Mouse (Mus musculus) central nervous system, embryonic 14 days (tissue): ENCODE measurements around the gene Olfr620. TPM values are rescaled to one million over a fixed set of nuclear protein-coding genes. Genes with fewer than 3 reads are reported as not detected.

Experiments
- polyA plus RNA-seq: library from polyadenylated mRNA; depleted of rRNA; stranded (reverse); fragments of >200 nt; gene quantifications from 2 replicates; pipeline ENCODE4 v1.2.3, GENCODE M21; 2012; rRNA removed

Gene Olfr620
- not detected in 2 replicates for polyA plus RNA-seq

DNA sequence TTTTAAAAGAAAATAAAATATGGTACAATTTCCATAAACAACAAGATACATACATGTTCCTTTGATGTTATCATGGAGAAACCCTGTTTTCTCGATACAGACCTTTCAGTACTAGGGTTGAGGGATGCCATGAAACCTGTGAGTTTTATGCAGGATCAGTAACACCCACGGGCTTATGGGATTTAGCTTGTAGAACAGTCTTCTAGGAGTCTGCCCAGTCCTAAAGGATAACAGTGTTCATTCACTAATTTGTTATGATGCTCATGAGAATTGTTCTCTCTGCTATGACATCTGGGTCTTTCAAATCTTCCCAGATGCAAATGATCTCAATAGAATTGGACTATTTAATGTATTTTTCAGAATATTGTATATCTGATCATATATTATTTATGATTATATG is at the start of gene Olfr620:
Gene Olfr620, minus strand, starts transcription at position 101 of the 400 bp plus-strand sequence.

DNA sequence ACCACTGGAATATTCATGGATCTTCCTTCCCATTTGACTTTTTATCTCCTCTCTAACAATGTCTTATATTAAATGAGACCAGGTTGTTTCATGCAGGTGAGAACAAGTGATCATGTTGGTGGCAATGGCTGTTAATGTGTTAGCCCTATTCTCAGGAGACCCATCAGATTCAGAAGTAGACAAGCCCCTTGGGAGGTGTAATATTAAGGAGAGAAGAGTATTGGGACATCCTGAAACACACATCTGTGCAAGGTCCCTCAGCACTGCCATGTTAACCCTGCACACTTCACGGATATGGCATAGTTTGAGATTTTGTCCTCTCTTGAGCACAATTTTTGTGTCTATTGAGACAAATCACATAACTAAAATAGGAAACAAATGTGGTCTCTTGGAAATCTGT is 30.3 kb upstream of the Olfr620 start, which contains the start of gene Olfr622:
Gene Olfr622, minus strand, starts transcription at position 101 of the 400 bp plus-strand sequence.

DNA sequence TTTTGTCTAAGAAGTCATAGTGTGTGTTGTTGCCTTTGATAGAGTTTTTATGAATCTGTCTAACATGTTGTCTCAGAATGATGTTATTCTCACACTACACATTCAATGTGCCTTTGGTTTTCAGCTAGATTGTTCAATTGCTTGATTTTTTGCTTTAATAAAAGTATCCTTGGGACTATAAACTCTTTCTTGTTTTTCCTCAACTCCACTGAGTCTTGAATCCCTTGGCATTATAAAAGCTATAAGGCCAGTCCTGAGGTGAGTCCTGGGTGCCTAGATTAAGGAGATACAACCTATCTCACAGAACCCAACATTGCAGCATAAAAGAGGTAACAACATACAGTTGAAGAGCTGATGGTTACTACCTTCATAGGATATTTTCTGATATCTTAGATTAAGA is 12.1 kb downstream of the Olfr620 start, which contains the start of gene Olfr619:
Gene Olfr619, plus strand, starts transcription at position 301 of the 400 bp plus-strand sequence.

DNA sequence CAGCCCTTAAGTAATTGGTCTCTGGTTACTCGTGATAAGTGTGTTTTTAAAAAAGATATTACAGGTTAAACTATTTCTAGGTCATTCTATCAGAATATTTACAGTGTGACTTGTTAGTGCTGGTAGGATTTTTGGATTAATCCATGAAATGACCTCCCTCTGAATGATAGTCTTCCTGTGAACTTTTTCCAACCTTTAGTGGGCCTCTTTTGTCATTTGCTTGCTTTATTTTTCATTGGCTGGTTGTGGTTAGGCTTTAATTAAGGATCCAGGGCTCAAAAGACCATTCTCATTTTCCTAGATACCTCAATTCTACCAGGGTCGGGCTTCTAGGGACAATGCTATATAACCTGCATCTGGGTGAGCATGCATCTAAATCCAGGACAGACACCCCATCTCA is 22.5 kb downstream of the Olfr620 start, which contains the start of gene Olfr618:
Gene Olfr618, plus strand, starts transcription at position 301 of the 400 bp plus-strand sequence.

DNA sequence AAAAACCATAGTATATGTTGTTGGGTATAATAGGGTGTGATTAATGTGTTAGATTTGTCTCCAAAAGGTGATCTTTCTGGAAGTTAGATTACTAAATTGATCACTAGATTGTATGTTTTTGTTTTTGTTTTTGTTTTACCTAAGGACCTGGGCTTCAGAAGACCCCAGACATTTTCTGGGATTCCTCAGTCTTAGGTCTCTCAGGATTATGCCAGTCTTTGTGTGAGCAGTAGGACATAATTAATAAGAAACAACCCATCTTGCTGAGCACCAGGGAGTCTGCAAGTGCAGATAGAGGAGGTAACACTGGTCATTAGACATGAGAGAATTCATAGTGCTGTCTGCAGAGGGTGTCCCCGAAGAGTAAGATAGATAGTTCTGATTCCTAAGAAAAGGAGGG is 39.6 kb downstream of the Olfr620 start, which contains the start of gene Olfr617:
Gene Olfr617, plus strand, starts transcription at position 301 of the 400 bp plus-strand sequence.

DNA sequence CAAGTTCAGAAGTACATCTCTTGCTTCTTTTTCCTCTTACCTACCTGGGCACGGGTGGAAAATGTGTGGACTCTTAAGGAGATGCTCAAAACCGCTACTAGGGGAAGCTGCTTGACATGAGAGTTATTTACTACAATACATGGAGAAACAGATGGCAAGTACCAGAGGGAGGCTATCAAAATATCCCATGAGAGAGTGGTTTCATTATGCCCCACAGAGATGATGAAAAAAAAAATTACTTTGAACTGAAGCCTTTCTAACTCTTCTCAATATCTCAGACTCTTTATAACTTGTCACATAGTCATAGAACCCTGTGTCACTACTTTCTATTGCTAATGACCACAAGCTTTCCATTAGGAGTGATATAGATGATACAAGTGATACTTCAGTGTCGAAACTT is 43.3 kb downstream of the Olfr620 start, which contains the start of gene Olfr616:
Gene Olfr616, minus strand, starts transcription at position 101 of the 400 bp plus-strand sequence.

DNA sequence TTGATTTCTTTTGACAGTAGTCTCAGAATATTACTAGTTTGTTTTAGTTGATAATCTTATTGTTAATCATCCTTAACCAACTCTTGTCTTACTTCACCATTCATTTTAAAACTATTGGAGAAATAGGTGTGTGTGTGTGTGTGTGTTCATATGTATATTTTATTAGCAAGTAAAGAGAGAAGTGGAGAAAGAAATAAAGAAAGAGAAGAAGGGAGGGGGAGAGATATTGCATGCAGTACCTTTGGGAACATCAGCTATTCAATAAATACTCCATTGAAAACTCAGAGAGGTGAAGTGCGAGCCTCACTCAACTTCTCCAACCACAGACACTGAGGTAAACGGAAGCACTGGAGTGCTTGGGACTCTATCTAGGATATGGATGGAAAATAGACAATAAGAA is 56.6 kb downstream of the Olfr620 start, which contains the start of gene Olfr615:
Gene Olfr615, plus strand, starts transcription at position 301 of the 400 bp plus-strand sequence.

Other genes starting within 250 kb of the Olfr620 start
- not detected in 2 replicates for gene Olfr601, start 249.9 kb downstream of the Olfr620 start, polyA plus RNA-seq
- not detected in 2 replicates for gene Olfr603, start 226.4 kb downstream of the Olfr620 start, polyA plus RNA-seq
- gene Usp17lc, start 197.5 kb downstream of the Olfr620 start, polyA plus RNA-seq, result not detected in 2 replicates
- gene Olfr605, start 167.1 kb downstream of the Olfr620 start, polyA plus RNA-seq, result not detected in 2 replicates
- gene Olfr606, start 163.5 kb downstream of the Olfr620 start, polyA plus RNA-seq, result not detected in 2 replicates
- gene Olfr607, start 148.4 kb downstream of the Olfr620 start, polyA plus RNA-seq, result not detected in 2 replicates
- not detected in 2 replicates for gene Olfr608, start 142.7 kb downstream of the Olfr620 start, polyA plus RNA-seq
- gene Olfr609, start 114.5 kb downstream of the Olfr620 start, polyA plus RNA-seq, result not detected in 2 replicates
- gene Olfr610, start 100.4 kb downstream of the Olfr620 start, polyA plus RNA-seq, result not detected in 2 replicates
- gene Olfr611, start 91.7 kb downstream of the Olfr620 start, polyA plus RNA-seq, result not detected in 2 replicates
- not detected in 2 replicates for gene Olfr612, start 69.8 kb downstream of the Olfr620 start, polyA plus RNA-seq
- gene Olfr613, start 64.5 kb downstream of the Olfr620 start, polyA plus RNA-seq, result not detected in 2 replicates
- not detected in 2 replicates for gene Olfr615, start 56.5 kb downstream of the Olfr620 start, polyA plus RNA-seq
- not detected in 2 replicates for gene Olfr616, start 43.4 kb downstream of the Olfr620 start, polyA plus RNA-seq
- gene Olfr617, start 39.5 kb downstream of the Olfr620 start, polyA plus RNA-seq, result not detected in 2 replicates
- 0.08 TPM in 1 of 2 replicates, not detected in the other for gene Olfr618, start 22.4 kb downstream of the Olfr620 start, polyA plus RNA-seq
- gene Olfr619, start 12.0 kb downstream of the Olfr620 start, polyA plus RNA-seq, result not detected in 2 replicates
- gene Olfr622, start 30.2 kb upstream of the Olfr620 start, polyA plus RNA-seq, result 0.06 TPM in 1 of 2 replicates, not detected in the other
- not detected in 2 replicates for gene Olfr623, start 51.2 kb upstream of the Olfr620 start, polyA plus RNA-seq
- 0.01 TPM in 1 of 2 replicates, not detected in the other for gene Olfr624, start 58.7 kb upstream of the Olfr620 start, polyA plus RNA-seq
- gene Olfr625-ps1, start 70.2 kb upstream of the Olfr620 start, polyA plus RNA-seq, result not detected in 2 replicates
- not detected in 2 replicates for gene Olfr243, start 102.1 kb upstream of the Olfr620 start, polyA plus RNA-seq
- not detected in 2 replicates for gene Olfr628, start 117.8 kb upstream of the Olfr620 start, polyA plus RNA-seq
- gene Olfr629, start 132.4 kb upstream of the Olfr620 start, polyA plus RNA-seq, result not detected in 2 replicates
- gene Olfr630, start 144.8 kb upstream of the Olfr620 start, polyA plus RNA-seq, result not detected in 2 replicates
- not detected in 2 replicates for gene Olfr69, start 159.1 kb upstream of the Olfr620 start, polyA plus RNA-seq
- not detected in 2 replicates for gene Olfr68, start 167.2 kb upstream of the Olfr620 start, polyA plus RNA-seq
- not detected in 2 replicates for gene Olfr67, start 179.3 kb upstream of the Olfr620 start, polyA plus RNA-seq
- 762 and 1,375 TPM in 2 replicates for gene Hbb-bt, start 201.5 kb upstream of the Olfr620 start, polyA plus RNA-seq
- 2,826 and 5,558 TPM in 2 replicates for gene Hbb-bs, start 215.6 kb upstream of the Olfr620 start, polyA plus RNA-seq
- gene Hbb-bh2, start 228.0 kb upstream of the Olfr620 start, polyA plus RNA-seq, result not detected in 2 replicates
- 7.1 and 8.0 TPM in 2 replicates for gene Hbb-bh1, start 230.6 kb upstream of the Olfr620 start, polyA plus RNA-seq
- 602 and 840 TPM in 2 replicates for gene Hbb-y, start 240.7 kb upstream of the Olfr620 start, polyA plus RNA-seq